Mouse (Mus musculus) cerebellum, adult 8-10 months (tissue): Measurements from ENCODE around the gene Tmem40.

ENCODE experiments used
- DNase-seq: peaks from one replicate; pipeline ENCODE4 v3.0.0; 2022

Gene Tmem40

GRCm38 (mm10) chr6:115697739-115698558 lies 64.3 kb downstream of the Tmem40 start:
- no peak for DNase-seq

- no peak for DNase-seq
These were observed 65.4 kb downstream of the Tmem40 start for GRCm38 (mm10) chr6:115696707-115697215.

GRCm38 (mm10) chr6:115695124-115695523 lies 67.1 kb downstream of the Tmem40 start:
- no peak for DNase-seq

GRCm38 (mm10) chr6:115694441-115694842 lies 67.8 kb downstream of the Tmem40 start:
- peak; percentile 25 for DNase-seq

GRCm38 (mm10) chr6:115692963-115693730 lies 69.1 kb downstream of the Tmem40 start:
- no peak for DNase-seq

GRCm38 (mm10) chr6:115692163-115692950 lies 69.9 kb downstream of the Tmem40 start:
- no peak for DNase-seq

GRCm38 (mm10) chr6:115690105-115690504 lies 72.1 kb downstream of the Tmem40 start:
- DNase-seq: no peak

- DNase-seq: no peak
These were observed 73.6 kb downstream of the Tmem40 start for GRCm38 (mm10) chr6:115688589-115688988.

- no peak for DNase-seq
These were observed 74.5 kb downstream of the Tmem40 start for GRCm38 (mm10) chr6:115687753-115688152.

- DNase-seq: no peak
These were observed 77.2 kb downstream of the Tmem40 start for GRCm38 (mm10) chr6:115684851-115685646.

- DNase-seq: no peak
These were observed 77.9 kb downstream of the Tmem40 start for GRCm38 (mm10) chr6:115684271-115684670.

GRCm38 (mm10) chr6:115681066-115681465 lies 81.1 kb downstream of the Tmem40 start:
- peak; percentile 47 for DNase-seq
